Mouse (Mus musculus) midbrain, embryonic 15.5 days (tissue): Measurements from ENCODE around the gene Inpp5b. TPM values are rescaled to one million over a fixed set of nuclear protein-coding genes. Genes with fewer than 3 reads are reported as not detected.
A peak's percentile ranks its signal among the peaks of the same experiment; 100 is the strongest.

Experiments used
- ATAC-seq: fragments of 200-750 bp; cut with Nextera tagmentation; replicated peaks from 2 replicates; pipeline ENCODE4 v1.8.0; 2017; ENCODE audit warnings: moderate TSS enrichment
- H3K27ac ChIP-seq: fragments of 300-500 bp; sonication (generic); 2 replicates; pipeline ENCODE4 v1.5.1; 2015; ENCODE audit warnings: mild to moderate bottlenecking, inconsistent platforms
- H3K27me3 ChIP-seq: fragments of 300-500 bp; sonication (generic); replicated peaks from 2 replicates; pipeline ENCODE4 v1.6.1; 2015; ENCODE audit warnings: inconsistent platforms
- H3K36me3 ChIP-seq: fragments of 300-500 bp; sonication (generic); replicated peaks from 2 replicates; pipeline ENCODE4 v1.6.1; 2015; ENCODE audit warnings: inconsistent platforms
- H3K4me1 ChIP-seq: fragments of 300-500 bp; sonication (generic); 2 replicates; pipeline ENCODE4 v1.6.1; 2015; ENCODE audit warnings: inconsistent platforms
- H3K4me2 ChIP-seq: fragments of 300-500 bp; sonication (generic); 2 replicates; pipeline ENCODE4 v1.6.1; 2015; ENCODE audit warnings: inconsistent platforms, mild to moderate bottlenecking, moderate library complexity
- H3K4me3 ChIP-seq: fragments of 300-500 bp; sonication (generic); 2 replicates; pipeline ENCODE4 v1.5.1; 2015; ENCODE audit warnings: mild to moderate bottlenecking, inconsistent platforms
- H3K9ac ChIP-seq: fragments of 300-500 bp; sonication (generic); 2 replicates; pipeline ENCODE4 v1.6.1; 2015; ENCODE audit warnings: mild to moderate bottlenecking, inconsistent platforms
- H3K9me3 ChIP-seq: fragments of 300-500 bp; sonication (generic); 2 replicates; pipeline ENCODE4 v1.6.1; 2016; ENCODE audit warnings: inconsistent platforms
- WGBS: fragments of 180-500 bp; shearing (Covaris S2); methylation state at CpG from one replicate; pipeline ENCODE4 v1.1.7; 2015; ENCODE audit warnings: mixed read lengths; 5-methylcytosine and 5-hydroxymethylcytosine counted together
- polyA plus RNA-seq: library from polyadenylated mRNA; unstranded; fragments of >200 nt; fragmentation: Nextera tagmentation; extraction: Ambion mirVana; gene quantifications from 2 replicates; pipeline ENCODE4 v1.2.1, GENCODE M21; 2015

Inpp5b gene
- 22.4 and 29.1 TPM in 2 replicates for polyA plus RNA-seq

DNA sequence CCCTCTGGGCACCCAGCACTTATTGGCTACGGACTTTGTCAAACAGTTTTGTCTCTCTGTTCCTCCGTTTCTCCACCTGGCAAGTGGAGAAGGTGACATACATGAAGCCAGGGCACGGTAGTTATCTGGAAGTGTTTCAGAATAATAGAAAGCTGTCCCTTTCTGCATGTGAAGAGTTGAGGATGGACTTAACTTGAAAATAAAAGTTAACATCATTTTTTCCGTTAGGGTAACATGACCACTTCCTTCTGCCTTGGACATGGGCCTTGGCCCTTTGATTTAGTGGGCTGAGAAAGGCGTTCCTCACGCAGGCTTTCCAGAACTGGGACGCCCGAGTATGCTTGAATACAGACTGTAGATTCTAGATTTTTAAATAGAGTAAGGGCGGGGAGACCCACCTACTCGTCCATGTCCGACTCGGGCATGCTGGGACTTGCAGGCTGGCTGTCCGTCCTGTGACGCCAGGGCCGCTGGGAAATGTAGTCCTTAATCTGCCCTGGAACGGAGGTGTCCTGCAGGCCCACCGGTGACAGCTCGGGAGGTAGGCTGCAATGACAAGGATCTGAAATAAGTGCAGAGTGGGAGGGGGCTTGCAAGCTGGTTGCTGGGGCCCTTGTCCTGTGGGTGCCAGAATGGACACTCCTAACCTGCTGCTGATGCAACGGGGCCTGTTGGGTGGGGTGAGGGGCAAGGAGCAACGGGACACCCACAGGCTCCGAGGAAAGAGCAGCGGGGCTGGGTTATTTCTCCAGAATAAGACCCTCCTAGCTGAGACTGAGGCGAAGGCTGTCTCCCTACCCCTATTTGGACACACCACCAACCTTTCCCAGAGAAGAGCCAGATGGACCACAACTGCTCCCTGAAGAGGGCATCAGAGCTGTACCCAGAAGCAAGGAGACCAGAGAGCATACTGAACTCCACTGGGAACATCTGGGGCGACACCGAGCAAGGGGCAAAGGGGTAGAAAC is at the start of gene Inpp5b:
Inpp5b (plus strand) TSS at position 475 of the 968 bp plus-strand sequence.
- H3K4me2 ChIP-seq = peak within 1 kb of the TSS; percentile 56
- 18% methylated on average over 25 of the region's 25 CpGs for WGBS
- no peaks in the 10 kb centered on the region for H3K27me3 ChIP-seq
- H3K4me3 ChIP-seq = peak within 1 kb of the TSS; percentile 46
- peak within 1 kb of the TSS; percentile 52 for H3K9ac ChIP-seq
- ATAC-seq = peak; percentile 93
- H3K4me1 ChIP-seq = peaks cover 21% of the 10 kb centered on the region
- no peaks in the 10 kb centered on the region for H3K9me3 ChIP-seq
- H3K27ac ChIP-seq = peak within 1 kb of the TSS; percentile 48; the same call in 1 of the 2 replicates
- no peaks in the 10 kb centered on the region; the same call in 1 of the 2 replicates for H3K36me3 ChIP-seq

DNA sequence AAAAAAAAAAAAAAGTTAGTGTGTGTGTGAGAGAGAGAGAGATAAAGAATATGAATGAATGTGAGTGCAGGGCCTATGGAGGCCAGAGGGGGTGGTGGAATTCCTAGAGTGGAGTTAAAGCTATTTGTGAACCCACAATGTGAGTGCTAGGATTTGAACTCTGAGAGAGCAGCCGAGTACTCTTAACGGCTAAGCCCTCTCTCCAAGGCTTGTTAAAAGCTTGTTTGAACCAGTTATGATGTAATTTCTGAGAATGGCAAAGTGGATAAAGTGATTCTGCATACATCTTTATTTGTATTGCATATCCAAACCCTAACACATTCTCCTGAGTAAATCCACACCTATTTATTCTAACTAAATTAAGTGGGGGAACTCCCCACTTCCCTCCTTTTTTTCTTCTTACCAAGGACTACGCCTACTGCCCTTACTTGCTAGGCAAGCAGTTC is 49.2 kb upstream of the Inpp5b start:
- peak overlapping the region; percentile 75 for H3K4me3 ChIP-seq
- peak overlapping the region; percentile 76 for H3K4me2 ChIP-seq
- peaks cover 9% of the 10 kb centered on the region; the same call in 1 of the 2 replicates for H3K27me3 ChIP-seq
- WGBS = 61% methylated on average over 3 of the region's 3 CpGs
- H3K4me1 ChIP-seq = peaks cover 25% of the 10 kb centered on the region
- no peak for ATAC-seq
- no peaks in the 10 kb centered on the region; the same call in 1 of the 2 replicates for H3K36me3 ChIP-seq
- peak overlapping the region; percentile 85 for H3K9ac ChIP-seq
- H3K27ac ChIP-seq = no peak overlapping the region
- H3K9me3 ChIP-seq = no peaks in the 10 kb centered on the region

DNA sequence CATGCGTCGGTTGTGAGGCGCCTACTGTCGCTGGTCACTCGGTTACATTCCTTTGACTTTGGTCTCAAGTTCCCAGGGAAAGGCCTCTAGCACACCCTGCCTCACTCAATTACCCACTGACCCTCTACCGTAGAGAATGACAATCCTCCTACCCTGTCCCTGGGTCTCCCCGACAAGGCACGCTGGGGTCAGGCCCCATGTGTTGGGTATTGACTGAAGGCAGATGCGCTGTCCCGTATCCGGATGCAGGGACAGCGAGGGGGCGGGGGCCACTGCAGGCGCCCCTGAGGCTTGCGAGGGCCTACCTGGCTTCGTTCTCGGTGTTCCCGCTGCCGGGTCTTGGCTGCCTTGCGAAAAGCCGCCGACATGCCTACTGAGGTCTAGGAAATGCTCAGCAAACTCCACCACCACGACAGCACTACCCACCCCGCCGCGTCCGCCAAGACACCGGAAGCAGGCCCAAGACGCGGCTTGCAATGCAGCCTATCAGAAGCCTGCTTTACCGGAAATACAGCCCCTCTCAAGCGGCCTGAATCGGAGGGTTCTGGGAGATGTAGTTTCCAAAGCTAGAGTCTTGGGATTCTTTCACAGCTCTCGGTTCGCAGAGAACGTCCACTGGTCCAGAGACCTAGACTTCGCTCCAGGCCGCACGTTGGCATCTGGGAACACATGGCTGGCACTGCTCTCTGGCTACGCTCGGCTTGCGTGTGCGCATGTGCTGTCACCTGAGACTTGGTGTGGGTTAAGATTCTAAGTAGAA is 48.3 kb upstream of the Inpp5b start, which contains the start of gene Utp11:
Utp11 (minus strand) TSS at position 466 of the 760 bp plus-strand sequence.
- Histone ChIP-seq H3K9me3 (no peaks in the 10 kb centered on the region), H3K27ac (peak within 1 kb of the TSS; percentile 74), H3K4me3 (peak within 1 kb of the TSS; percentile 75), H3K4me1 (peaks cover 25% of the 10 kb centered on the region), H3K36me3 (no peaks in the 10 kb centered on the region), H3K9ac (peak within 1 kb of the TSS; percentile 85), H3K4me2 (peak within 1 kb of the TSS; percentile 76), H3K27me3 (peaks cover 9% of the 10 kb centered on the region; the same call in 1 of the 2 replicates)
- under 1% methylated on average over 43 of the region's 43 CpGs for WGBS
- peak; percentile 97 for ATAC-seq

DNA sequence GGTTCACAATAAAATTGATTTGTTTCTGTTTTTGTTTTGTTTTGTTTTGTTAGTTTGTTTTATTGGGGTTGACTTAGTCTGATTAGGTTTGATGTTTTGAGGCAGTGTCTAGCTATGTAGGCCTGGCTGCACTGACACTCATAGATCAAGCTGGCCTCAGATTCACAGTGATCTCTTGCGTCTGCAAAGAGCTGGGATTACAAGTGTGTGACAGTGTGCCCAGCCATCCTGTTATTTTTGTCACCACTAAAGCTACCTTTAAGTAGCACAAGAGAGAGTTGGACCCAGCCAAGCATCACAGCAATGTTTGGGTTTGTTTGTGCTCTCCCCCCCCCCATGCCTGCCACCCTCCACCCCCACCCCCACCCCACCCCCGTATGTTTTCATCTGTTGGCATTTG is 47.1 kb upstream of the Inpp5b start:
- H3K27ac ChIP-seq = no peak overlapping the region
- ATAC-seq = no peak
- 77% methylated on average over 2 of the region's 2 CpGs for WGBS
- H3K27me3 ChIP-seq = peaks cover 9% of the 10 kb centered on the region; the same call in 1 of the 2 replicates
- no peaks in the 10 kb centered on the region for H3K36me3 ChIP-seq
- no peak overlapping the region for H3K4me2 ChIP-seq
- H3K4me1 ChIP-seq = peaks cover 25% of the 10 kb centered on the region
- H3K9ac ChIP-seq = no peak overlapping the region
- no peak overlapping the region for H3K4me3 ChIP-seq
- no peaks in the 10 kb centered on the region for H3K9me3 ChIP-seq

DNA sequence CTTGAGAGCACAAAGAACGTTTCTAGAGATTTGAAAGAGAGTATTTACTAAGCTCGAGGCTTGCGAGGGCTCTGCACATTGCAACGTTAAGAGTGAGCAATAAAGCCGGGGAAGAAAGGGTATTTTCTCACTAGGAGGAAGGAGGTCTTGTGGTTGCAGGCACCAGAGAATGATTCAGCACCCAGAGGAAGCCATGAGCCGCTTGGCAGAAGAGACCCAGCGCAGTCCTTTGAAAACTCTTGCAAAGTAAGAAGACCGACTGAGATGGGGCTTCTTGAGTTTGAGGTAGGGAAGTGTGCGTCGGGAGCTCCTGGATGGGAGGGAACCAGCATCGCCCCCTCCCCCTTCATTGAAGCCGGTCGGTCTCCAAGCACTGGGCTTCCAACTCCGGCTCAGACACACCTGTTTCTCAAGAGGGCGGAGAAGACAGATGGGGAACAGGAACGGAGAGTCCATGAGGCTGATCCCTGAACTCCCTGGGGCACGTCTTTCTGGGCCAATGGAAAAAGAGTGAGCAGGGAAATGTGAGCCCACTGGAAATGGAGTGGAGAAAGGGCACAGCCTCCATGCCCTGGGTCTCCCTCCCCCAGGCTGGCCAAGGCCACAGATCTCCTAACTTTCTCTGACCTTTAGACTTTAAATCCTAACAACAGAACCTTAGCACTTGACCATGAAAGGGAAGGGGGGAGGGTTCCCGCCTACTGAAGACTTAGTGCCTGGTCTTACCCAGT is 45.7 kb upstream of the Inpp5b start:
- Histone ChIP-seq H3K9me3 (no peaks in the 10 kb centered on the region), H3K27me3 (peaks cover 9% of the 10 kb centered on the region; the same call in 1 of the 2 replicates), H3K9ac (no peak overlapping the region)

DNA sequence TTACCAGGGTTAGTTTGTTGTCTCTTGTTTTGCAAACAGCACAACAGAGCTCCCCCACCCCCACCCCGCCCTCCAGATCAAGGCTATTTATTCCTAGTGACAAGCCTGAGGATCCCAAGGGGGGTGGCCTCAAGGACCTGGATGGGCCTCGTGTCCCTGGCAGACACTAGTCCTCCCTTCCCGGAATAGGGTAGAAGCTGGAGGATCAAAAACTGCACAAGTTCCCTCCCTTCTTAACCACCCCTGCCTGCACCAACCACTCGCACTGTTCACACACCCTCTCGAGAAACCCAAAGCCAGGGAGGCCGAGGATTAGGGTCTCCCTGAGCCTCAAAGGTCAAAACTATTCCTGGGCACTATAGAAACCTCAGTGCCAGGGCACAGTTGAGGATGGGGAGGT is 41.9 kb upstream of the Inpp5b start:
- Histone ChIP-seq H3K9me3 (no peaks in the 10 kb centered on the region), H3K27me3 (peaks cover 12% of the 10 kb centered on the region), H3K4me1 (peaks cover 29% of the 10 kb centered on the region), H3K4me3 (peak overlapping the region; percentile 44), H3K36me3 (no peaks in the 10 kb centered on the region), H3K9ac (no peak overlapping the region), H3K4me2 (peak overlapping the region; percentile 81), H3K27ac (no peak overlapping the region)
- 10% methylated on average over 6 of the region's 6 CpGs for WGBS
- 0 out of 2 replicates have a peak, but pooled peaks have one; percentile 29 for ATAC-seq

More for the DNA sequence above, 45.7 kb upstream of the Inpp5b start:
- H3K4me1 ChIP-seq = peaks cover 37% of the 10 kb centered on the region
- no peaks in the 10 kb centered on the region for H3K36me3 ChIP-seq
- no peak for ATAC-seq
- H3K4me3 ChIP-seq = no peak overlapping the region
- H3K4me2 ChIP-seq = no peak overlapping the region
- no peak overlapping the region for H3K27ac ChIP-seq
- WGBS = 19% methylated on average over 18 of the region's 18 CpGs

DNA sequence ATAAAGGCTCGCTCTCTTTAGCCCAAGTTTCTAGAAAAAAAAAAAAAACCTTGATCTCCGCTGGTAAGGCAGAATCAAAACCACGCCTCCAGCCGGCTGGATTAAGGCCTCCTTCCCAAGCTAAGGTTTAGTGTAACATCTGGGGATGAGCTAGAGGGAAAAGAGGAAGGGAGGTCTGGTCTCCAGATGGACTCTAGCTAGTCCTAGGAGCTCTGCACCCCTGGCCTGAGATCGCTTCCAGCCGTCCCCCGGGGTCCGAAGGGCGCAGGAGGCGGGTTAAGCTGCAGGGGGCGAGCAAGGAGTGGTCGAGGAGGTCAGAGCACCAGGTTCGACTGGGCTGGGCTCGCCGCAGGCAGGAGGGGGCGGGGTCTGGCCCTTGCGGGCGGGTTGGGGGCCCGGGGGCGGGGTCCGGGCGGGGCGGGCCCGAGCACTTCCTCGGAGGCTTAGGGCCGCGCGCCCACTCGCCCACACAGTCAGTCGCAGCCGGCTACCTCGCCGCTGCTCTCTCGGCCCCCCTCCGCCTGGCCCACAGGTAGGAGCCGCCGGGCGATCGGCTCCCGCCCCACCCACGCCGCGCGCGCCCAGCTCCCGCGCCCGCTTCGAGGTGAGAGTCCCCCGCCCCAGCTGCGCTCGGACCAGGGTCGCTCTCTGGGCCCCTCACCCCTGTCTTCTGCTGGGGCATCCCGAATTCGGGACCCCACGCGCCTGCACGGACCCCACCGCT is 41.2 kb upstream of the Inpp5b start, which contains the start of gene Fhl3:
Fhl3 (plus strand) TSS at position 454 of the 724 bp plus-strand sequence.
- peak; percentile 53 for ATAC-seq
- H3K4me2 ChIP-seq = peak within 1 kb of the TSS; percentile 81
- no peak within 1 kb of the TSS for H3K27ac ChIP-seq
- H3K9ac ChIP-seq = peak within 1 kb of the TSS; percentile 37
- peaks cover 12% of the 10 kb centered on the region for H3K27me3 ChIP-seq
- under 1% methylated on average over 57 of the region's 59 CpGs for WGBS
- H3K4me3 ChIP-seq = peak within 1 kb of the TSS; percentile 44
- no peaks in the 10 kb centered on the region for H3K9me3 ChIP-seq
- H3K36me3 ChIP-seq = no peaks in the 10 kb centered on the region
- peaks cover 30% of the 10 kb centered on the region for H3K4me1 ChIP-seq

DNA sequence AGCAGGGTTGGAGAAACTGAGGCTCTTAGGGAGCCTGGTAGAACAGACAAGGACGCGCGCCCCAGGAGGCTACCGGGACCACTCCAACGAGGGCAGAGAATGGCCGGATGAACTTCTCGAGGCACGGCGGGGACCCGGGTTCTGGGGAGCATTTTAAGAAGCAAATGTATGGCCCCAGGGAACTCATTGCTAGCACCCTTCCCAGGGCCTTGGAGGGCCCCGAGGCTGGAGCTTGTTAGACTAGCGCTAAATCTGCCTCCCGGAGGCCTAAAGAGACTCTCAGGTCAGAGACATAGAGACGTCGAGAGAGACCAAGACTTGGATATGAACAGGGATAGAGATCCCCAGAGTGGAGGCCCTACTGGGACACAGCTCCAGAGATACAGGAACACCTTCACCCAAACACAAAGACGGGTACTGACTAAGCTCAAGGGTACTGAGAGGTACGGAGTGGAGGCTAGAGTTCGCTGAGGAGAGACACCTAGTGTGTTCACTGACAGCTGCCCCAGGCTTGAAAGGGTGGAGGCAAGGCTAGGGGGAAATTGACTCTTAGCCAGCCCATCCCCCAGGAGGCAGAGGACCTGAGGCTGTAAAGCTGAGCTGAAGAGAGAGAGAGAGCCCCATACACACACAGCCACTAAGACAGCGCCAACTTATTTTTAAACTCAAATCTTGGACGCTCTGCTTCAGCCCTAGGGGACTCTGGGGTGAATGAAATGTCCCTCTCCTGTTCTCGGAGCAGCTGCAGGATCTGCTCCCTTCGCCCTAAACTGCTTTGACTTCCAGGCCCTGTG is 40.4 kb upstream of the Inpp5b start:
- H3K9ac ChIP-seq = peak overlapping the region; percentile 37; the same call in 1 of the 2 replicates
- peak overlapping the region; percentile 44 for H3K4me3 ChIP-seq
- WGBS = 5% methylated on average over 22 of the region's 22 CpGs
- H3K36me3 ChIP-seq = no peaks in the 10 kb centered on the region
- peak overlapping the region; percentile 81 for H3K4me2 ChIP-seq
- H3K4me1 ChIP-seq = peaks cover 30% of the 10 kb centered on the region
- H3K27ac ChIP-seq = no peak overlapping the region
- H3K9me3 ChIP-seq = no peaks in the 10 kb centered on the region
- ATAC-seq = peak; percentile 25
- H3K27me3 ChIP-seq = peaks cover 4% of the 10 kb centered on the region

DNA sequence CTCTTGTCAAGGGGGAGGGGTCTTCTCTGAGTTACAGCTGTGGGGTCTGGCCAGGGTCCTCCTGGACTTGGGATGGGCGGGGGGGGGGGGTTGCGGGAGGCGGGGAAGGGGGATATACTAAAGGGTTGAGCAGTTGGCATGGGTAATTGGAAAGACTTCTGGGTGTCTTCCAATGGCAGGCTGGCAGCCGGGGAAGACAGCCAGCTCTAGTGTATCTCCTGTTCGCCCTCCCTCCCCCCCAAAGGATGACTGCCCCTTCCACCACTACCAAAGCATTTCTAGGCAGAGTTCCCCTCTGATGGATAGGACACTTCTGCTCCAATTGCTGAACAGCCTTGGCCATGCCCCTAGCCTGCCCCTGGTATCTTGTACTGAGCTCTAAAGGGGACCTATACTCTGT is 39.7 kb upstream of the Inpp5b start:
- Histone ChIP-seq H3K36me3 (no peaks in the 10 kb centered on the region), H3K4me1 (peaks cover 30% of the 10 kb centered on the region), H3K4me2 (0 out of 2 replicates have a peak overlapping the region, but pooled peaks have one; percentile 81), H3K4me3 (0 out of 2 replicates have a peak overlapping the region, but pooled peaks have one; percentile 44), H3K27ac (no peak overlapping the region), H3K9me3 (no peaks in the 10 kb centered on the region), H3K9ac (no peak overlapping the region), H3K27me3 (peaks cover 2% of the 10 kb centered on the region; the same call in 1 of the 2 replicates)
- WGBS = 50% methylated on average over 3 of the region's 5 CpGs
- ATAC-seq = no peak

DNA sequence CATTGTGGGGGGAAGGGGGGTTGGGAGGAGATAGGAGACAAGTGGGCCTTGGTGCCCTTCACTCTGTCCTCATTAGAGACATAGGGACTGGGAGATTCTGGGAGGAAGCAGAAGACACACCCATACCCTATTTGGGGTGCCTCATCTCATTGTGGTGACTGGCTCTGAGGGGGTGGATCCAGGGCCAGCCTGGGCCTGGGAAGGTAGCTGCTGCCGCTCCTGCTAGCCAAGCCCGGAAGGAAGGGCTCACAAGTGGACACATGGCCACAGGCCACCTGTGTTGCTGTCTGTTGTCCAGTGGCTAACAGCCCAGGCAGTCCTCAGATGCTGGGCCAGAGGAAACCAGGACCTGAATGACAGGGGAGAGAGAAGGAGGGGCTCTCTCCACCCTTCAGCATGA is 38.2 kb upstream of the Inpp5b start:
- Histone ChIP-seq H3K9ac (no peak overlapping the region), H3K4me2 (no peak overlapping the region), H3K9me3 (no peaks in the 10 kb centered on the region), H3K4me1 (peaks cover 30% of the 10 kb centered on the region), H3K4me3 (no peak overlapping the region), H3K36me3 (no peaks in the 10 kb centered on the region), H3K27me3 (peaks cover 2% of the 10 kb centered on the region; the same call in 1 of the 2 replicates), H3K27ac (no peak overlapping the region)
- no peak for ATAC-seq
- 41% methylated on average over 2 of the region's 2 CpGs for whole genome bisulfite sequencing
